Mouse (Mus musculus) right cerebral cortex, postnatal 36 days (tissue): ENCODE measurements at regions not wholly inside any gene's neighbourhood (a gene's known extent, or its start where the extent isn't known, plus 50 kb on each side); places are given as distances from the start of the nearest gene placed in this dataset.

ENCODE experiments used
- DNase-seq, 2 experiments: peaks; one replicate each; pipeline ENCODE4 v3.0.0; 2022; ENCODE audit warnings: low spot score in 2 of 2, mixed read lengths in 1 of 2

DNA sequence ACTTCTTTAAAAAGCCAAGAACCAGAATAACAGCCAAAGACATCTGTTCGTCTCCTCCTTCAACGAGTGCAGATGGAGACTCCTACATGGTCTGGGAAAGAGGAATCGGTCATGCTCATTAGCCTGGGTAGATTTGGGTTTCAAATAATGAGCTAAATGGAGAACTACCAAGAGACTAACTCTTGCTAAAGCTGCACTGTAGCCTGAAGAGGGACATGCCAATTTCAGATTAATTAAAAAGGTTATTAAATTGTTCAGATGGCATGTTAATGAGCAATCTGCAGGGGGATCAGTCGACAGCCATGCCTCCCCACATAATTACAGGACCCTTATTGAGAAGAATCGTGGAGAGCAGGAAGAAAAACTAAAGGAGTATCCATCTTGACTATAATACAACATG, 386.1 kb downstream of the Nedd1 start:
- no peak for DNase-seq

DNA sequence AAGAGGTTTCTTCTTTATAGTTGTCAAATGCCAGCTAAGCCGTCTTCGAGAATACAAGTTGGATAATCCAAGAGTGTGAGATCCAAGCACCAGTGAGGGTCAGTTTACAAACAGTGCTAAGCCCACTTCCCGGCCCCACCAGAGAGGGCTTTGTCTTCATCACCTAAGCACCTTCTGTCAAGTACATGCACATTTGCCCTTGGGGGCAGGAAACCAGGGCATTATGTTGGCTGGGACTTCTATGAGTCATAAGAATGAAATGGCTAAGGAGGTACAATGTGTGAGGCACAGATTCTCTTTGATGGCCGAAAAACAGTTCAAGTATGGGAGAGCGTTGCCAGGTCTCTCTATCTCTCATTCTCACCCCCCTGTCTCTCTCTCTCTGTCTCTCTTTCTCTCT, 387.1 kb downstream of the Nedd1 start:
- DNase-seq: no peak

DNA sequence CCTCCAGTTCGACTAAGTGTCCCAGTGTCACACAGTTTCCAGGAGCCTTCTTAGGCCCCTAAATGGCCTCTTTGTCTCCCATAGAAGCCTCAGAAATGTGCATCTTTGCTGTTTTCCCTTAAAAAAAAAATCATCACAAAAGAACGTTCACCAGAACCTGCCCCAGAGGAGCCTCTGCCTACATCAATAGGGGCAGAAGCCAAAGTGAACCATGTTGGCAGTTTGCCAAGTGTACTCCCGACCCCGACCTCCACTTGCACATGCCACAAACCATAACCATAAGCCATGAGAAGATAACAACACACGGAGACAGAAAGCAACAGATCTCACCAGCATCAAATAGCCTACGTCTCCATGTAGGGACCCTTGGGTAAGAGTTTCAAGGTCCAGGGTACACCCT, 388.4 kb downstream of the Nedd1 start:
- no peak for DNase-seq

DNA sequence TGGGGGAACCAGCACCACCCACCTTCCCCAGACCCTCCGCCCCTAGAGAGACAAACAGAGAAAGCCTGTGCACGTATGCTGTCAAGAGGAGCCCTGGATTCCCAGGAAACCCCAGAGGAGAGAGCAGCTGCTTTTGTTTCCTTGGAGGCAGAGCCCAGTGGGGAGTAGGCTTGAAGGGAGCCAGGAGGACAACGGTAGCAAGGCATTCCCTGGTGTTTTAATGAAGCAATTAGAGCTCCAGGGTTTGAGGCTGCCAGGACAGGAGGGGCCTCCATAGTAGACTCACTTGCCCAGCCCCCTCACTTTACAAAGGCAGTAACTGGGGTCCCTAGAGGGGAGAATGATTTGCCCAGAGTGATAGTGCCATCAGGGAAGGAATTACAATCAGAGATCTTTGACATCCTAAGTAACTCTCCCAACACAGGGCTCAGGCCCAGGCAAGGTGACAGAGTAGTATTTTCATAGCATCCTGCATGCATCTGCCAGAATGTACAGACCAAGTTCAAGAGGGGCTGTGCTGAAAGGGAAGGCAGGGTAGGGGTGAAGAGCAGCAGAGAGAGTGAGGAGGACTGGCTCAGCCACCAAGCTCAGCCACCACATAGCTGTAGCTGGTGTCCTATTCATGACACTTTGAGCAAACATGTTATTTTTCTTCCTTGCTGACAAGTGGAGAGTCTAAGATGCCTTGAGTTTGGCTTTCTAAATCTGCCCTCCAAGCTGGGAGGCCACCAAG, 389.0 kb downstream of the Nedd1 start:
- DNase-seq: peak in 1 of 2 experiments; percentile 3

DNA sequence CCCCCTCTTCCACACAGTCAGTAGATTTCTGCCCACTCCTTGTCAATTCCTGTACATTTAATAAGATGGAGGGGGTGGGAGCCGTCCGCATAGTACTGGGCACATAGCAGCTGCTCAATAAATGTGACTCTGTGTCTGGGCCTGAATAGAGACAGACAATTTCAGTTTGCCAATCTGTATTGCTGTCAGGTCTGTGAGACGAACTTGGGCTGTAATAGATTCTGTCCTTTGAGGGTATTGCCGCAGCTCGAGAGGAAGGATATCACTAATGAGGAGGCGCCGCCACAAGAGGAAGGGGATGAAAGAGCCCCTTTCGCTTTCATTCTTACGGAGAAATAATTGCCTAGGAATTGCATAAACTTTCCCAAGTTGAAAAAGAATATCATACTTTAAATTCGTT, 392.1 kb downstream of the Nedd1 start:
- no peak for DNase-seq

DNA sequence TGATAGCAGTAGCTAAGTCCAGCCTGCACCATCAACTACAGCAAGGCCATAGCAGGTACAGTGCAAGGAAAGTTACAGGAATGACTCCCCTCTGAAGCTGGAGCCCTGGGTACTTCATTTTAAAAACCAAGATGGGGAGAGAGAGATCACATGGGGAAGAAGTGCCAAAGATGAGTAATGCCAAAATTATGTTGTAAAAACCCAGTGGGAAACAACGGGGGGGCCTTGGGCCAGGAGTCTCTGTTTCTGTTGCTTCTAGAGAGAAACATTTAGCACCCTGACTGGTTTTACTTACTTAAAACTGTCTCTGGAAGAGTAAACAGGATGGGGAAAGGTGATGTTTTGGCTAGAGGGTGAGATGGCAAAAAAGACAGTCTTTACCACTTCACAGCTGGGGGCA, 392.6 kb downstream of the Nedd1 start:
- no peak for DNase-seq

DNA sequence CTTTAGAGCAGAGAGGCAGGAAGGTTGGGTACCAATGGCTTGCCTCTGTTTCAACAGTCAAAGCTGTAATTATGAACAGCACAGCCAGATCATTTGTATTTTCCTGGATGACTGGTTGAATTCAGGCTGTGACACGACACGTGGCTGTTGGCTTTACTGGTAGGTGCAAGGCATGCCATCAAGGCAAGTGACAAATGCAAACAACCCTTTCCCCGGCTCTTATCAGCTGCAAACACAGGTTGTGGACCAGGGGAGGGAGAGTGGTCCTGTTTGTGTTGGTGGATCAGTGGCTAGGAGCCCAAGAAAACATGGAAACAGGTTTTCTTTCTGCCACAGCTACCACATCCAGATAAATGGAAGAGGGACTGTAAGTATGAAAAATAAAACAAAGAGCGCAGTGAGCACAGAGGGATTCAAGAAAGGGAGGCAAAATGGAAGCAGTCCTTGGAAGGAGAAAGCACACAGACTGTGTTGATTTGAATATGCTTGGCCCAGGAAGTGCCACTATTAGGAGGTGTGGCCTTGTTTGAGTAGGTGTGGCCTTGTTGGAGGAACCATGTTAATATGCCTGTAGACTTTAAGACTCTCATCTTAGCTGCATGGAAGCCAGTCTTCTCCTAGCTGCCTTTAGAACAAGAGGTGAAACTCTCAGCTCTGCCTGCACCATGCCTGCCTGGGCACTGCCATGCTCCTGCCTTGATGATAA, 396.8 kb downstream of the Nedd1 start:
- DNase-seq: no peak

DNA sequence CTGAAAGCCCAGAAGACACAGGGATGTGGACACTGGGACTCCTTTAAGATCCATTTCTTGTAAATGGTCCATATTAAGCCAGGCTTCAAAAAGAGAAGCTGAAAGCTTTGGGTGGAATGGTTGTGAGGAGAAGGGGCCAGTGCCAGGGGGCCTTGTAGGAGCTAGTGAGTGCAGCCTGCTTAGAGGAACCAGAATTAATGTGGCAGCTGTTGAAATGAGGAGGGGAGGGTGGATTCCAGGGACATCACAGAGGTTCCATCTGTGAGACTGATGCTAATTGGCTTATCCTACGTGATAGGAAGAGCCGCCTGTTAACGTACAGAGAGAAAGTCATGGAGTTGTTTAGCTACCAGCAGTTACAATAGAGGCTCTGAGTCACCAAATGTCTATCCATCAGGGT, 407.6 kb downstream of the Nedd1 start:
- no peak for DNase-seq

DNA sequence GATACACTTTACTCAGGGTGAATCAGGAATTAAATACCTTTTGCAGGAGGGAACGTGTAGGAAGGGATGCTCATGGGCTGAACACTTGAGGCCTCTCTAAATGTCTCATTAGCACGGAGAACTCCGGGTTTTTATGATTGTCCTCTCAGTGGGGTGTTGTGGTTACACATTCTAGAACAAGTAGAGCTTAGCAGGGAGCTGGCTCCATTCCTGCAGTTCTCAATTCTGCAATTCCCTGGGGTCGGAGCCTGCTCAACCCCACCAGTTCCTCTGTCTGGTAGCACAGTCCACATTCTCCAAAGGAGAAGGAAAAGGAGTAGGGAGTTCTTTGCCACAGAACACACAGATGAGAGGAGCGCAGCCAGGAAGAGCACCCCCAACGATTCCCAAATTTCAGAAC, 409.9 kb downstream of the Nedd1 start:
- no peak for DNase-seq

DNA sequence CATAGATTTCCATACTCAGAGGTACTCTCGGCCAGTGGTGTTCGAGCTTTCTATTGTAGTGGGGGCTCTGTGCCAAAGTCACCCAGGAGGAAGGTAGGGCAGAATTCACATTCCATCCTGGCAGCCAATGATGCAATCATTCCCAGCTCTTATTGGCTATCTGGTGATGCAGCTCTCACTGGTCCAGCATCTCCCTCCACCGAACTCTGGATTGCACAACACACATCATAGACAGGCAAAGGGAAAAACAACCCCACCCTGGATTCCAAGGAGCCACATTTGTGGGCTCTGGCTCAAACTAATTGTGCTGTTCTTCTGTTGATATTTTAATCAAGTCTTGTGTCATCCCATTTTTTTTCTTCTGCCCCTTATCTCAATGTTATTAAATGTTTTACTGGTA, 413.6 kb downstream of the Nedd1 start:
- DNase-seq: no peak

DNA sequence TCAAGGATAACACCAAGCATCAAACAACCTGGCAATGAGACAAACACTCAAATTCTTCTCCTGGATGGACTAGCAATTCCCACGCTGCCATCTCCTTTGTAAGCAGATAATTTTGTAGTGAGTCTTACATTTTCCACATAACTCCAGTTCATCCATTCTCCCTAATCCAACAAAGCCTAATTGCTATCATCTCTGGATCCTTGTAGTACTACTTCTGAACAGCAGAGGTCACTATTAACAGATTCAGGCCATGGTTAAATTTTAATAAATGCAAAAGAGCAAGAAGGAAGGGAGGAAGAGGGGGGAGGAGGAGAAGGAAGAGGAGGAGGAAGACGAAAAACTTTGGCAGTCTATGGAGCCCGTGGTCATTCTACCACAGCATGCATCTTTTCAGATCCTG, 414.4 kb downstream of the Nedd1 start:
- DNase-seq: no peak

DNA sequence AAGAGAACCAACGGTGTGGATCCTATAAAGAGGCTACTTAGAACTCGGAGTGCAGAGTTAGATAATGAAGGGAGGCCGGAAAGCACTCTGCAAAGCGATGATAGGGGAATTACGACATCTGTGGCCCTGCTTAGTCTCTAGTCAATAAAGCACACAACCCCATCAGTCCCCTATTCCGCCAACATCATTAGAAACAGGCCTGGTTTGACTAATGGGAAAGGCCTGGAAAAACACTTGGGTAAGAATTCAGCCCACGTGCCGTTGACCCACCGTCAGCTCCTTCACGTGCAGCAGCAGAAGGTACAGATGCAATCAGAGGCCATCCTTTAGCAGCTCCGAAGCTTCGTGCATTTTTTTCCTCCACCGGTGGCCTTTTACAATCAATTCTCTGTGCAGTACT, 423.5 kb downstream of the Nedd1 start:
- no peak for DNase-seq

DNA sequence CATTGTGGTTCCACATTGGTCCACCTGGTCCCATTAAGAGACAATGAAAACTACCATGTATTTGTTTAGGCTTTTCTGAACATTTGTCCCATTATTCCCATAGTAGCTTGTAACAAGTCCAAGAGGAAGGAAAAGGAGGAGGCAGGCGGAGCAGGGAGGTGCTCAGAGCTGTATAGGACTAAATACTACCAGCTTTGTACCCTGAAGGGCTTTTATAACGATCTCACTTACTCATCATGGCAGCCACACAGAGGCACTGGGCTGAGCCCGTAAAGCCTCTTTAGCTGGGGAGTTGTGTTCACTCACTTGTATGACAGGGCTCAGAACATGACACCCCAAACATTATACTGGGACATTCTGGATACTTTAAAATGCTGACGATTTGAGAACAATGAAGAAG, 425.4 kb downstream of the Nedd1 start:
- no peak for DNase-seq

DNA sequence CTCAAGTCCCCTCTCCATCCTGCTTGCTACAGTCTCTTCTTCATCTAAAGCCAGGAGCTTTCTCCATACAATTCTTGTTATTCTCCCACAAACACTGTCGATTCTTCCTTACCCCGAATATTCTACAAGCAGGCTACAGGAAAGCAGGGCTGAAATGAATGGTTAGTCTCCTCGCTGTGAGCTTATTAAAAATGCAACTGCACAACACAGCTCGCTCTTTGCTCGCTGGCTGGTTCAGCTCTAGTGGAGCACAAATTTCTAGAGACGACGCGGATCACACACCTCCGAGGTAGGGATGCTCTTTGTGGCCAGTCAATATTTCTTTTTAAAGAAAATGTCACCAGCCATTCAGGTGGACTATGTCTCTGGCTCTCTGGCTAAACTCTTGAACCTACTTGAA, 425.9 kb downstream of the Nedd1 start:
- no peak for DNase-seq

DNA sequence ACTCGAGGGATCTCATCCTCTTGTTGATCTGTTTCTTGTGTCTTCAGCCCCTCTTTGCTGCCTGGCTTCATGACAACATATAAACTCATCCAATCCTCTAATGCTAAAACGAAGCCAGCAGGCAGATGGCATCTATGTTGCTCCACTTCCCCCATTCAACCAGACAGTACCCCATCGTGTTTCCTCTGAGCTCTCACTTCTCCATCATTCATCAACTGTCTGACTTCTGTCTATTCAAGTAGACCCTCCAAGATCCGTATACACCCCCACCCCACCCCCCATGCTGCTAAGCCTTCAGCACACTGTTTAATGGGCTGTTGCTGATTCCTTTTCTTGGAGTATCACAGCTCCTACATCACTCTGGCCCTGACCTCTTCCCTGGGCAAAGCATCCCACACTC, 429.0 kb downstream of the Nedd1 start:
- no peak for DNase-seq

DNA sequence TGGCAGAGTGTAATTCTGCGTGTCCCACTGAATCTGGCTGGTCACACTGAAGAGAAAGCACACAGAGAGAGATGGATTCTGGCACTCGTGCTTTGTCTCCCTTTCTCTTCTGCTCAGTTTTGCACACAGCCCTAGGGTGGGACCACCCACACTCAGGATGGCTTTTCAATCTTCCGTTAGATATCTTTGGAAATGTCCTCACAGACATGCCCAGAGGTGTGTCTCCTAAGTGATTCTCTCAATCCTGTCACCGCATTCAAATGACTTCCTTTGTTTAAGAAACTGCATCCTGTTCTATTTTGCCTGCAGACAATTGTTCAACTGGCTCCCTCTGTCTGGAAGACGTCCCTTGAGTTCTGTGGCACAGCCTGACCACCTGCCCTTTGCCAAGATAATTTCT, 433.0 kb downstream of the Nedd1 start:
- DNase-seq: no peak

DNA sequence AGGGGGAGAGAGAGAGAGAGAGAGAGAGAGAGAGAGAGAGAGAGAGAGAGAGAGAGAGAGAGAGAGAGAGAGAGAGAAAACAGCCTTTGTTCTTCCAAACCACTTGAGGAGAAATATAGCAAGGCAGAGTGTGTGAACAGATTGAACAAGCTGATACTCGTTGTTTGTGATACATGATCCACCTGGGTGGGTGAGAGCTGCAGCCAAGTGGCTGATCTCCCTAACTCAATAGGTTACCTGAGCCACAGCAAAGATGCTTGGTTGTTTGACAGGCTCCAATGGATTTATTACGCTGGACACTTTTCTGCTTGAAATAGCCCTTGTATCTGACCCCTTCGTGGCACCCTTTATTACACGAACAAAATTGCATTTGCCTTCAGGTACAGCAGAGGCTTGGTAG, 438.0 kb downstream of the Nedd1 start:
- no peak for DNase-seq

DNA sequence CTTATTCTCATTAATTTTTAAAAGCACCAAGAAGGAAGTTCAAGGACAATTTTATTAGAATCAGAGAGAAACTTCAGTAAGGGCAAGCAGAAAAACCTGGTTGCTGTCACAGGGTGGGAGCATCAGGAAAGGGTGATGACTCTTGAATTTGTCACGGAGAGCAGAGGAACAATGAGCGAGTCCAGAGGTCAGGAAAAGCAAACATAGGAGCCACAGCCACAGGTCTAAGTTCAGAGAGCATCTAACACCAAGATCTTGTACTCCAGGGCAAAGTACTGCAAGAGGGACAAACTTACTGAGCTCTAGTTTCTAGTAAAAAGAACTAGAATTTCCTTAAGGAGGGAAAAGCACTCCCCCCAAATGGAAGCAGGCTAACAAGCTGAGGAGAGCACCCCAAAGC, 444.2 kb downstream of the Nedd1 start:
- no peak for DNase-seq

DNA sequence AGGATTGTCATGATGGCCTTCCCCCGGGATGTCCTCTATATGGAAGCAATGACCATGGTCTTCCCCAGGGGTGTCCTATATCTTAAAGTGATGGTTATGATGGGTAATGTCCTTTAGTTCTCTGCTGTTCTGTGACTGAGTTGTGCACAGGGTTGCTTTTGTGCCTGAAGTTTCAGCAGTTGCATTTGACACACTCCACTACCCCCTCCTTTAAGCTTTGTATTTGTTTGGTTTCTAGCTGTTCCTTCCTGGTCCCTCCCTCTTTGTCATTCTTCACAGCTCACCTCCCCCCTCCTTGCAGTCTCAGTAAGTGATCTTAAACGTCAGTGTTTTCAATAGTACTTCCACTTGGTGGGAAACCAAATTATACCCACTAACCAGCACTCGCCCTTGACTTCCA, 464.4 kb downstream of the Nedd1 start:
- no peak for DNase-seq

DNA sequence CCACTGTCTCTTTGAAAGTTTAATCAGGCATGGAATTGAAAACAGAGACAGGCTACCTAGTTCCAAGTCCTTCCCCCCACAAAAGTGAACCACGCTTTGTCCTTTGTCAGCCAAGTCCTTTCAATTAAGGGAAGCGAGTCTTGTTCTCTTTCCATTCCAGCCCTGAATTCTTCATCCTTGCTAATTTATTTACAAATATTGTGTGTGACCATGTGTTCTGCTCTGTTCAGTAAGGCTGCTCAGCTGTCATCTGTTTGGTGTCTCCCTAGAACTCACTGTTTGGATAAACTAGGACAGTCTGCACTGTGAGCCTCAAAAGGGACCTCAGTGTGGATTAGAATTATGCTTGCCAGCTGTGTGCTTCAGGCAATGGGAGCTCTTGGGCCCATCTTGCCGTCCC, 473.6 kb downstream of the Nedd1 start:
- peak in 1 of 2 experiments; percentile 9 for DNase-seq

DNA sequence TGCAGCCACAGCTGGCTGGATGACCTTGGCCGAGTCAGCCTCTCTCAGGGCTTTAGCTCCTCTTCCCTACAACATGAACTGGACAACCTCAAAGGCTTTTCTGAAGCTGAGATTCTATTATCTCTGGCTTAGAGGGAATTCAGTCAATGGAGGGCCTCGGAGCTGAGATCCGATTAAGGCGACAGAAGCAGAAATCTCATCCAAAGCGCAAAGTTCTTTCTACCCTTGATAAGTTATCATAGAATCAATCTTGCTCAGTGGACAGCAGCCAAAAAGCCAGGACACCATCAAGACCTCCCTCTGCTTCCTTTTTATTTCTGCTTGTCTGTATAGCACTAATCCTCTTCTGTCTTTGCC, 474.8 kb downstream of the Nedd1 start:
- no peak for DNase-seq

DNA sequence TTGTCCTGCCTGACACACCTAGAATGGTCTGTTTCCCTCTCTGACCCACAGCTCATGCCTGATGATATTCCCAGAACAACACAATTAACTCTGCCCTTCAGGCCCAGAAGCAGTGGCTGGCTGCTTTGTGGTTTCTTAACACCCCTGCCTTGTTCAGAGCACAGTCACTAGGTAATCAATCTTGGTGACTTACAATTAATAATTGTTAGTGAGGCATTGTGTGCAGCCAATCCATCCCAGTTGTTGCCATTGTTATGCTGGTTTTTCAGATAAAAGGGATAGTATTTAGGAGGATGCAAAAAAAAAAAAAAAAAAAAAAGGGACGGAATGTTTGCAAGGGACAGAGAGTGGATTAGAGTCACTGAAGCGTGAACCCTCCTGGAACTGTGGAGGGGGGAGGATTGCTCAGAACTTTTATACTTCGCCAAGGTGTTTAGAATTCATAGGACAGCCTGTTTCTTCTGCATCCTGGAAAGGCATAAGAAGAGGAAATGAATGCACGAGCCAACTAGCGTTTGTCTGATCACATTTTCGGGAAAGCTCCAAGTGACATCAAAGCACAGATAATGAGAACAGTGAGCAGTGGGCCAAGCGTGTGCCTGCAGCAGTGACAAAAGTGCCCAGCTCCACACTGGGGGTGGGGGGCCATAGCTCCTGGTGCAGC, 475.3 kb downstream of the Nedd1 start:
- peak; percentile 4 to 12 for DNase-seq
